Mouse (Mus musculus) left cerebral cortex, adult 2 months (tissue): ENCODE results near the gene Efcab10. TPM values are rescaled to one million over a fixed set of nuclear protein-coding genes. Genes with fewer than 3 reads are reported as not detected.
A peak's percentile ranks its signal among the peaks of the same experiment; 100 is the strongest.

ENCODE experiments used
- DNase-seq, 2 experiments: peaks; one replicate each; pipeline ENCODE4 v3.0.0; 2021 to 2022; ENCODE audit warnings: low spot score in 2 of 2, mixed read lengths in 1 of 2; ENCODE audit errors: extremely low spot score in 1 of 2
- H3K27ac ChIP-seq: fragments of 200-600 bp; 2 replicates; pipeline ENCODE4 v1.8.1; 2022
- H3K4me3 ChIP-seq: fragments of 200-600 bp; 2 replicates; pipeline ENCODE4 v1.8.1; 2022
- CTCF ChIP-seq: fragments of 200-600 bp; IDR thresholded peaks from 2 replicates; pipeline ENCODE4 v1.8.1; 2022; ENCODE audit warnings: antibody characterized with exemption, mild to moderate bottlenecking, moderate library complexity
- intact Hi-C: fragments of 180-260 bp; cut with DNase I; formaldehyde crosslinking; loops from one replicate; pipeline ENCODE4 v1.15.1; 2025
- long read RNA-seq, 2 experiments: library from polyadenylated mRNA; stranded (forward); transcript quantifications; one replicate each; pipeline ENCODE4 v2.0.0; 2021; ENCODE audit warnings: borderline mapping rate in 2 of 2
- total RNA-seq, 2 experiments: library from RNA; stranded (reverse); gene quantifications; 2 replicates each; pipeline ENCODE4 v1.2.3; 2021

Gene Efcab10
- total RNA-seq, result 1 to 10 TPM; 1.5 to 2.6 TPM
- long read RNA-seq, experiment 1, partial matches to known transcripts, result 0 of 2 reads
- long read RNA-seq, experiment 1, other reads (novel, unspliced or antisense), result 0 of 2 reads
- long read RNA-seq, experiment 2, partial matches to known transcripts, result 0 of 3 reads
- long read RNA-seq, experiment 2, other reads (novel, unspliced or antisense), result 0 of 3 reads

DNA sequence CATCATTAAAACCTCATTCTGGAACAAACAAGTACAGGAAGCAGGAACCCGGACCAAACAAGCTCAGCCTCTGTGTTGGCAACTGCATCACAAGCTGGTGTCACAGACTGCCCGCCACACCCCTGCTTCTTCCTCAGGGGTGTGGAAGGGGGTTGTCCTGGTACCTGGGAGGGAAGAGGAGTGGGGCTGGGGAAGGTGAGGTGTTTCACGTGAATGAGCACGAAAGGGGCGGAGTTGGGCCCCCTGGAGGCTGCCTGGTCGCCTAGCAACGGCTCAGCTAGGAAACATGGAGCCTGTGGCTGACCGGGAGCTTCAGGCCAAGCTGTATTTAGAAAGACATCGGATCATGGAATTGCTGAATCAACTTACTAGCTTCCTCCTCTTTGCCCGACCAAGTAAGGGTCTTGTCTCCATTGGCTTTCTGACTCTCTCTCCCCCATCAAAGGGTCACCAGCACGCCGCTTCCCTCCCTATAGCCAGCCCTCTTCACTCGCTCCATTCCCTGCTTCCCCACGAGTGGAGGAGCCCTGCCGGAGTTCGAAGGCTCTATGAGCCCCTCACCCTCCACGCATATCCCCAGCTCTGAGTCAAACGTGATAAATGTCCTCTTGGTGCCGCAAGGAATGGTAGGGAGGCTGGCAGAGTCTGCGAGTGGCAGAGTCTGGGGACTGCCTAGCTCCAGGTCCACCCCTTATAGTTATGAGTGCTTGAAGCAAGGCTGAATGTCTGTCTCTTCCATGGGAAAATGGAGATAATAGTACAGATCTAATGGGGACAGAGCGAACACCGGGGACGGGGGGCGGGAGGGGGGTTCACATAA lies at the start of gene Efcab10:
Gene Efcab10 (plus strand): TSS at position 51 of the 820 bp plus-strand sequence.
- DNase-seq, result peak; percentile 55 to 67
- intact Hi-C loops, result no loop called here
- Histone ChIP-seq H3K4me3 (peak within 1 kb of the TSS; percentile 48), H3K27ac (peak within 1 kb of the TSS; percentile 78)
- TF ChIP-seq CTCF, result no peak; the same call in 1 of the 2 replicates

GRCm38 (mm10) chr12:33344970-33345772 lies 49.5 kb upstream of the Efcab10 start:
- DNase-seq, result peak in 1 of 2 experiments; percentile 62
- intact Hi-C loops, result no loop called here
- peak overlapping the region; percentile 45 for H3K4me3 ChIP-seq
- peak overlapping the region; percentile 75 for H3K27ac ChIP-seq
- TF ChIP-seq CTCF, result no peak

DNA sequence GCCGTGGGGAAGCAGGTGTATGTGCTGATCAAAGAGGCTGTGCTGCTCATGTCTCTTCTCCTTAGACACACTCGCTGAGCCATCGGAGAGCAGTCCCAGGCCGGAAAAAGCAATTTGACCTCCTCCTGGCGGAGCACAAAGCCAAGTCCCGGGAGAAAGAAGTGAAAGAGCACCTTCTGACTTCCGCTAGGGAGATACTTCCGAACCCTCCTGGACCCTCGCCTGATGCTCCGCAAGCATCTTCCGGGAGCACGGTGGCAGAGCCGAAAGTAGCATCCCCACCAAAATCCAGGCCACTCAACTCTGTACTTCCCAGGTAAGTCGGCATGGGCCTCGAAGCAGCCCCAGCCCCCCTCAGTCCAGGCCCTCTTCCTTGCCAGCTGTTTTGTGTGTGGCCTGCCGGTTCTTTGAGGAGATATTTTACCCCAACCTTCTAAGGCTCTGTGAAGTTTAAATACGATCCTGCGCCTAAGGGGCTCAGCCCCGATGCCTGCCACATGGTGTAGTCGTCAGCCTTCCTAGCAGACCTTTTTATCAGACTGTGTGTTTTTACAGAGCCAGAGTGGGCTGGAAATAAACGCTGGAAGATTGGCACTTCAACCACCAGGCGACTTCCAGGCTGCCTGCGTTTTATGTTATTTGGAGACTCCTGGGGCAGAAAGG lies 48.8 kb upstream of the Efcab10 start:
- Histone ChIP-seq H3K4me3 (peak overlapping the region; percentile 45), H3K27ac (peak overlapping the region; percentile 75)
- intact Hi-C loops, result no loop called here
- TF ChIP-seq CTCF, result no peak; the same call in 1 of the 2 replicates
- no peak for DNase-seq

DNA sequence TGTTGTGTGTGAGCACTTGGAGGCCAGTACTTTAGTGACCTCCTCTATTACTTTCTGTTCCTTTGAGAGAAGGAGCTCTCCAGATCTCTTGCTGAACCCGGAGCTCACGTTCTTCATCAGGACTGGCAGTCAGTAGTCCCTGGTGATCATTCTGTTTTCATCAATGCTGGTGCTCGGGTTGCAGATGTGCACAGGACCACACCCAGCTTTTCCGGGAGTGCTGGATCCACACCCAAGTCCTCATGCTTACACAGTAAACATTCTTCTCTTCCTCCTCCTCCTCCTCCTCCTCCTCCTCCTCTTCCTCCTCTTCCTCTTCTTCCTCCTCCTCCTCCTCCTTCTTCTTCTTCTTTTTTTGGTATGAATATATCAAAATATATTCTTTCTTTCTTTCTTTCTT lies 42.0 kb upstream of the Efcab10 start:
- no peak for DNase-seq
- Histone ChIP-seq H3K27ac (no peak overlapping the region), H3K4me3 (no peak overlapping the region)
- no peak for TF ChIP-seq CTCF
- intact Hi-C loops, result no loop called here

DNA sequence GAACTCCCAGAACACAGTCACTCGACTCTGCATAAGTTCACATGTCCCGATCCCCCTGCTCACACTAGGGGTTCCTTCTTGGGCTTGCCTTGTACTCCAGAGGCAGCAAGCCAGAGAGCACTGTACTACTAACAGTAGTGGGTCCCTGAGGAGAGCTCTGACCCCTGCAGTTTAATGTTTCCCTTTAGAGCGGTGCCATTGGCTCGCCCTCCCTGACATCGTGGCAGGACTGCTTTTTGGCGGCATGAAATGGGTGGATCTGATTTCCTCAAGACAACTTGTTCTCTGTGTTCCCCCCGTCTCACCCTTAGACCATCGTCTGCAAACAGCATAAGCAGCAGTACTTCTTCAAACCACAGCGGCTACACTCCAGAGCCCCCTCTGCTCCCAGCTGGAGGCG lies 36.3 kb upstream of the Efcab10 start:
- Histone ChIP-seq H3K4me3 (no peak overlapping the region), H3K27ac (no peak overlapping the region)
- intact Hi-C loops, result no loop called here
- no peak for DNase-seq
- no peak for TF ChIP-seq CTCF

- peak overlapping the region; percentile 70; the same call in 1 of the 2 replicates for H3K27ac ChIP-seq
- no peak for DNase-seq
- TF ChIP-seq CTCF, result no peak
- H3K4me3 ChIP-seq, result no peak overlapping the region
- intact Hi-C loops, result no loop called here
Observed at GRCm38 (mm10) chr12:33359209-33359608, 35.4 kb upstream of the Efcab10 start.

GRCm38 (mm10) chr12:33359878-33360482 lies 34.7 kb upstream of the Efcab10 start:
- intact Hi-C loops, result no loop called here
- Histone ChIP-seq H3K27ac (peak overlapping the region; percentile 70), H3K4me3 (no peak overlapping the region)
- DNase-seq, result no peak
- no peak for TF ChIP-seq CTCF

- H3K27ac ChIP-seq, result no peak overlapping the region
- intact Hi-C loops, result no loop called here
Observed at GRCm38 (mm10) chr12:33360729-33361128, 33.9 kb upstream of the Efcab10 start.

DNA sequence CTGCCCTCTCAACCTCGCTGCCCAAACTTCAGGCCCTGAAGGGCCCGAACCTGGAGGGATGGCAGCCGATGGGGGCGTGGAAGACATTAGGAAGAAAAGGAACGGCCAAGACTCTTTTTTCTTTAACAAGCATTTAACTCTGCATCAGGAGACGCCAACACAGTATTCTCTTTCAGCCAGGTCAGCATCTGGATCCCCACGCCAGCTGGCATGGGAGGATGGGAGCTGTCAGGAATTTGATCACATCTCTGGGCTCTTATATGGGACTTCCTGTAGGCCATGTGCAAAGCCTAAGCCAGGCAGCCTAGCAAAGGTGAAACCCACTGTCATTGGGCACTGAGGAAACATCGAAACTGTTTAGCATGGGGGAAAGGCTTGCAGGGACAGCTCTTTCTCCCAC lies 30.1 kb upstream of the Efcab10 start:
- H3K27ac ChIP-seq, result no peak overlapping the region
- no peak for DNase-seq
- TF ChIP-seq CTCF, result no peak
- intact Hi-C loops, result no loop called here
- H3K4me3 ChIP-seq, result no peak overlapping the region

More at GRCm38 (mm10) chr12:33360729-33361128, 33.9 kb upstream of the Efcab10 start:
- TF ChIP-seq CTCF, result no peak
- H3K4me3 ChIP-seq, result no peak overlapping the region
- peak; percentile 62 to 81 for DNase-seq

- no peak overlapping the region for H3K4me3 ChIP-seq
- TF ChIP-seq CTCF, result no peak
- no peak overlapping the region for H3K27ac ChIP-seq
- no peak for DNase-seq
- intact Hi-C loops, result no loop called here
Observed at GRCm38 (mm10) chr12:33365133-33365532, 29.5 kb upstream of the Efcab10 start.

DNA sequence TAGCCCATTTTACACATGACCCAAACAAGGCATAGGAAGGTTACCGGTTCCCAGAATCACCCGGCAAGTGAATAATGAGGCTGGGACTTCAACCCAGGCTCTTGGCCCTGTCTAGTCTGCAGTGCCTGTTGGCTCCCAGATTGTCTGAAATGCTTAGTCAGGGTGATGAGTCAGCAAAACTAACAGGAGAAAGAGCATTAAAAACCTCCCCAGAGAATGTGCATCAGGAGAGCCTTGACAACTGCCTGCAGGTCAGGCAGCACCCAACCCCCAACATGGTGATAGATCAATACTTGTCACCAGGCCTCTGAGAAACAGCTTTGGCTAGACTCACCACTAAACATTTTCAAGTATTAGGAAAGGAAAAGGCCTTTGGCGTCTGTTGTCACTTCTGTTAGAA lies 25.1 kb upstream of the Efcab10 start:
- intact Hi-C loops, result no loop called here
- no peak overlapping the region for H3K27ac ChIP-seq
- no peak overlapping the region for H3K4me3 ChIP-seq
- DNase-seq, result no peak
- TF ChIP-seq CTCF, result no peak
